Mouse (Mus musculus) neural tube, embryonic 11.5 days (tissue): ENCODE measurements around the gene Fancl. TPM values are rescaled to one million over a fixed set of nuclear protein-coding genes. Genes with fewer than 3 reads are reported as not detected.
"Not testable (repeated sequence)": the region's sequence is repeated elsewhere in the genome, so short reads cannot be mapped to it uniquely, and the experiment has no call there.

Experiments
- ATAC-seq: fragments of 200-750 bp; cut with Nextera tagmentation; 2 replicates; pipeline ENCODE4 v1.8.0; 2017; ENCODE audit warnings: moderate number of reproducible peaks, mild to moderate bottlenecking, moderate TSS enrichment, moderate library complexity; ENCODE audit not compliant: insufficient read depth, low FRiP score, low TSS enrichment
- DNase-seq: peaks from one replicate; pipeline ENCODE4 v3.0.0-alpha.2; 2015; ENCODE audit warnings: low spot score
- H3K27ac ChIP-seq: fragments of 300-500 bp; sonication (generic); 2 replicates; pipeline ENCODE4 v1.5.1; 2014; ENCODE audit warnings: low read depth, mild to moderate bottlenecking, low read length
- H3K27me3 ChIP-seq: fragments of 300-500 bp; sonication (generic); 2 replicates; pipeline ENCODE4 v1.6.1; 2014; ENCODE audit warnings: mild to moderate bottlenecking, low read length, mixed read lengths; ENCODE audit not compliant: control insufficient read depth, insufficient read depth
- H3K36me3 ChIP-seq: fragments of 300-500 bp; sonication (generic); 2 replicates; pipeline ENCODE4 v1.6.1; 2014; ENCODE audit warnings: mild to moderate bottlenecking, low read length, moderate library complexity, mixed read lengths; ENCODE audit not compliant: control insufficient read depth, insufficient read depth
- H3K4me1 ChIP-seq: fragments of 300-500 bp; sonication (generic); 2 replicates; pipeline ENCODE4 v1.6.1; 2014; ENCODE audit warnings: low read length, mixed read lengths; ENCODE audit not compliant: control insufficient read depth, insufficient read depth
- H3K4me2 ChIP-seq: fragments of 300-500 bp; sonication (generic); 2 replicates; pipeline ENCODE4 v1.6.1; 2014; ENCODE audit warnings: low read depth, mild to moderate bottlenecking, moderate library complexity
- H3K4me3 ChIP-seq: fragments of 300-500 bp; sonication (generic); 2 replicates; pipeline ENCODE4 v1.5.1; 2014; ENCODE audit warnings: low read depth, low read length
- H3K9ac ChIP-seq: fragments of 300-500 bp; sonication (generic); 2 replicates; pipeline ENCODE4 v1.6.1; 2014; ENCODE audit warnings: mild to moderate bottlenecking, low read length
- H3K9me3 ChIP-seq: fragments of 300-500 bp; sonication (generic); 2 replicates; pipeline ENCODE4 v1.6.1; 2016; ENCODE audit warnings: low read length; ENCODE audit not compliant: control insufficient read depth
- WGBS: fragments of 180-500 bp; shearing (Covaris S2); extraction: QIAGEN DNeasy Blood & Tissue Kit; methylation state at CpG from one replicate; pipeline ENCODE4 v1.1.7; 2014; 5-methylcytosine and 5-hydroxymethylcytosine counted together
- polyA plus RNA-seq: library from polyadenylated mRNA; unstranded; fragments of >200 nt; fragmentation: Nextera tagmentation; extraction: Ambion mirVana; gene quantifications from 2 replicates; pipeline ENCODE4 v1.2.1, GENCODE M21; 2014

Gene Fancl
- 23.6 and 26.9 TPM in 2 replicates for polyA plus RNA-seq

DNA sequence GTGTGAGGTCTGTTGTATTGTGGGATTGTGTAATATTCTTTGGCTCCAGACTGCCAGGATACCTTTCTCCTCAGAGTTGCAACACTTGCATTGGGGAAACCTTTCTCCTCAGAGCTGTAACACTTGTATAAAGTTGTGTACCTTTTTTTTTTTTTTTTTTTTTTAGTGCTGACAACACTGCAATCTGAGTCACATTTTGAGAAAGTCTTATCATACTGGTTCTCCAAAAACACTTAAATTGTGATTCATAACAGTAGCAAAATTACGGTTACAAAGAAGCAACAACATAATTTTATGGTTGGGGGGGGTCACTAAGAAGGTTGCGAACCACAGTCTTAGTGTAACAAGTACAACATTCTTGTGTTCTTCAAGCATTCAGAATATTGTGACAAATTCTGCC is at the start of gene Fancl:
Gene Fancl, plus strand, starts transcription at position 165 of the 400 bp plus-strand sequence.
- H3K4me3 ChIP-seq = peak within 1 kb of the TSS; percentile 67
- DNase-seq = no peak
- H3K27ac ChIP-seq = no peak within 1 kb of the TSS
- peak within 1 kb of the TSS; percentile 40 for H3K4me2 ChIP-seq
- H3K27me3 ChIP-seq = no peaks in the 10 kb centered on the region
- H3K9ac ChIP-seq = peak within 1 kb of the TSS; percentile 81
- no peak for ATAC-seq
- no peaks in the 10 kb centered on the region; the same call in 1 of the 2 replicates for H3K36me3 ChIP-seq
- H3K9me3 ChIP-seq = no peaks in the 10 kb centered on the region
- H3K4me1 ChIP-seq = no peaks in the 10 kb centered on the region
- WGBS = 95% methylated on average over 2 of the region's 2 CpGs

- WGBS = 71% methylated on average over 3 of the region's 3 CpGs
- no peaks in the 10 kb centered on the region for H3K36me3 ChIP-seq
- H3K4me1 ChIP-seq = no peaks in the 10 kb centered on the region
- H3K4me2 ChIP-seq = no peak overlapping the region
- no peaks in the 10 kb centered on the region for H3K9me3 ChIP-seq
- no peak overlapping the region for H3K27ac ChIP-seq
- no peak overlapping the region for H3K4me3 ChIP-seq
- ATAC-seq = no peak
- no peaks in the 10 kb centered on the region for H3K27me3 ChIP-seq
- no peak for DNase-seq
- no peak overlapping the region for H3K9ac ChIP-seq
Observed at GRCm38 (mm10) chr11:26336848-26337247, 49.1 kb upstream of the Fancl start.

GRCm38 (mm10) chr11:26370176-26370575 is 15.8 kb upstream of the Fancl start:
- not testable (repeated sequence) for H3K4me3 ChIP-seq, DNase-seq, H3K4me2 ChIP-seq, H3K36me3 ChIP-seq, H3K27ac ChIP-seq, H3K9ac ChIP-seq, ATAC-seq, H3K4me1 ChIP-seq, H3K9me3 ChIP-seq, H3K27me3 ChIP-seq
- 85% methylated on average over 2 of the region's 2 CpGs for WGBS

DNA sequence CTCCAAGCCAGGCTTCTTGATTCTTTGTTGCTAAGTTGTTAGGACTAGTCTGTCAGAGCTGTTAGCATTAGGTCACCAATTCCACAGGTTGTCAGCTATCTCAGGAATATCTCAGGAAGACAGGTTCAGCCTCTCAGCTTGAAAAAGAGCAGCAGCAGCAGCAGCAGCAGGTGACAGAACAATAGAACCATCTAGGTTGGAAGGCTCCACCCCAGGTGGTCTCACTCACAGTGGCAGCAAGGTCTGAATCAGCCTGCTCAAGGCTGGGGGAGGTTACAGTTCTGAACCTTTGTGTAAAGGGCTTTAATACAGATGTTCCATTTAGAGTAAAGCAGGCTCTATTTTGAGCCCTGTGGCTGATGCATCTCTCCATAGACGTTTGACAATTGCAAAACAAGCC is 14.0 kb upstream of the Fancl start:
- not testable (repeated sequence) for H3K9ac ChIP-seq, H3K4me1 ChIP-seq, H3K27me3 ChIP-seq, H3K9me3 ChIP-seq, DNase-seq, H3K4me2 ChIP-seq, ATAC-seq, H3K27ac ChIP-seq, H3K36me3 ChIP-seq, H3K4me3 ChIP-seq
- WGBS = 17% methylated on average over 1 of the region's 1 CpGs

- Histone ChIP-seq H3K9ac (no peak overlapping the region), H3K27me3 (no peaks in the 10 kb centered on the region), H3K27ac (no peak overlapping the region), H3K4me1 (no peaks in the 10 kb centered on the region), H3K36me3 (no peaks in the 10 kb centered on the region), H3K9me3 (no peaks in the 10 kb centered on the region), H3K4me3 (no peak overlapping the region), H3K4me2 (no peak overlapping the region)
- 78% methylated on average over 2 of the region's 2 CpGs for WGBS
- ATAC-seq (no peak), DNase-seq (no peak)
Observed at GRCm38 (mm10) chr11:26374132-26374531, 11.8 kb upstream of the Fancl start.

- H3K9me3 ChIP-seq = no peaks in the 10 kb centered on the region
- H3K4me3 ChIP-seq = no peak overlapping the region
- H3K4me2 ChIP-seq = no peak overlapping the region
- DNase-seq (no peak), ATAC-seq (no peak)
- no peaks in the 10 kb centered on the region for H3K27me3 ChIP-seq
- WGBS = 82% methylated on average over 2 of the region's 2 CpGs
- H3K4me1 ChIP-seq = no peaks in the 10 kb centered on the region
- no peaks in the 10 kb centered on the region for H3K36me3 ChIP-seq
- no peak overlapping the region for H3K27ac ChIP-seq
- no peak overlapping the region for H3K9ac ChIP-seq
Observed at GRCm38 (mm10) chr11:26378074-26378473, 7.9 kb upstream of the Fancl start.

DNA sequence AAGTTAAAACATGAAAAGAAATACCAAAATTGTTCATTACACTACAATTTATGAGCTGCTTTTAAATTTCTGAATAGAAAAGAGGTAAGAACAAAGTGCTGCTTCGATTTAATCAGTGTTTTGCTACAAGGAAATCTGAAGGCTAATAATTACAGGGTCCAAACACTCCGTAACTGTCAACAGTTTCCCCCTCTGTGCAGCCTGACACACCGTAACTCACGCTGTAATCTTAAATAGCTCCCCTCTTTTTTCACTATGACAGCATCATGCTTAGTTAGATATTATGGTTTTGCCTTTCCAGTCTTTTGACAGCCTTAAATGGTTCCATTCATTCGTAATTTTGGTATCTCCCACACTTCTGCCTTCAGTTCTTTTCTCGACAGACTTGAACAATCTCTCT is 4.4 kb upstream of the Fancl start:
- Histone ChIP-seq H3K4me2 (no peak overlapping the region), H3K9me3 (no peaks in the 10 kb centered on the region), H3K9ac (no peak overlapping the region), H3K4me1 (no peaks in the 10 kb centered on the region), H3K36me3 (no peaks in the 10 kb centered on the region), H3K27me3 (no peaks in the 10 kb centered on the region), H3K4me3 (no peak overlapping the region), H3K27ac (no peak overlapping the region)
- ATAC-seq (no peak), DNase-seq (no peak)
- 79% methylated on average over 6 of the region's 6 CpGs for WGBS

- peak; percentile 25; the same call in 1 of the 2 replicates for ATAC-seq
- no peak for DNase-seq
- 67% methylated on average over 2 of the region's 2 CpGs for WGBS
- Histone ChIP-seq H3K4me1 (no peaks in the 10 kb centered on the region), H3K9me3 (no peaks in the 10 kb centered on the region), H3K27ac (no peak overlapping the region), H3K27me3 (no peaks in the 10 kb centered on the region), H3K9ac (peak overlapping the region; percentile 81), H3K4me3 (peak overlapping the region; percentile 67), H3K4me2 (peak overlapping the region; percentile 40), H3K36me3 (no peaks in the 10 kb centered on the region; the same call in 1 of the 2 replicates)
Observed at GRCm38 (mm10) chr11:26386678-26387077, 743 bp downstream of the Fancl start.

DNA sequence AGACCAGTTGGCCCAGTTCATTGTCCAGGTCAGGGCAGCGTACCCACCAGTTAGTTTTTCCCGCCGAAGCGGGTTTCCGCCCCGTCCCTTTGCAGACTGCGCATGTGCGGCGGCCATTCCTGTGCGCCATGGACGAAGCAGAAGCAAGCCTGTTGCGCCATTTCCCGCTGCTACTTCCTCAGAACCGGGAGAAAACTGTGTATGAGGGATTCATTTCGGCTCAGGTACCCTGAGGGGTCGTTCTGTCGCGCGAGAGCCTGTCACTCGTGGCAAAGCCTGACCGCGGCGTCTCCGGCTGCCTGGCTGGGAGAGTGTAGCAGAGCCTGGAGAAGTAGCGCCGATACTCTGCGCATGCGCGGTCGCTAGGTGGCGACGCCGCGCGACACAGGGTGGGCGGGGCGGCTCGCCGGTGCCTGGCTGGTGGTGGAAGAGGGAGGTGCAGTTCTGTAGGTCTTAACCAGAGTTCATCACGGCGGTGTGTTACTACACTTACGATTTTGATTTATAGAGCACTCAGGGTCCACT is 1.2 kb downstream of the Fancl start:
- no peaks in the 10 kb centered on the region; the same call in 1 of the 2 replicates for H3K36me3 ChIP-seq
- WGBS = 0% methylated on average over 42 of the region's 42 CpGs
- no peaks in the 10 kb centered on the region for H3K4me1 ChIP-seq
- no peaks in the 10 kb centered on the region for H3K9me3 ChIP-seq
- peak overlapping the region; percentile 81 for H3K9ac ChIP-seq
- no peaks in the 10 kb centered on the region for H3K27me3 ChIP-seq
- ATAC-seq = peak; percentile 100
- H3K4me3 ChIP-seq = peak overlapping the region; percentile 67
- peak overlapping the region; percentile 40 for H3K4me2 ChIP-seq
- H3K27ac ChIP-seq = no peak overlapping the region
- DNase-seq = peak; percentile 97
